Mouse (Mus musculus) activated CD4-positive, CD25-positive, alpha-beta regulatory T cell, adult 4 months (primary cell): Measurements from ENCODE around the gene Tmtc2. TPM values are rescaled to one million over a fixed set of nuclear protein-coding genes. Genes with fewer than 3 reads are reported as not detected.

ENCODE experiments used
- ATAC-seq: one replicate; pipeline ENCODE4 v1.8.0; 2017
- polyA plus RNA-seq, 2 experiments: library from polyadenylated mRNA; unstranded; fragments of 100-300 nt; shearing (Covaris generic); gene quantifications; one replicate each; pipeline ENCODE4 v1.2.1; 2017

Gene Tmtc2
- polyA plus RNA-seq, 2 experiments from 2014 or later = not detected

DNA sequence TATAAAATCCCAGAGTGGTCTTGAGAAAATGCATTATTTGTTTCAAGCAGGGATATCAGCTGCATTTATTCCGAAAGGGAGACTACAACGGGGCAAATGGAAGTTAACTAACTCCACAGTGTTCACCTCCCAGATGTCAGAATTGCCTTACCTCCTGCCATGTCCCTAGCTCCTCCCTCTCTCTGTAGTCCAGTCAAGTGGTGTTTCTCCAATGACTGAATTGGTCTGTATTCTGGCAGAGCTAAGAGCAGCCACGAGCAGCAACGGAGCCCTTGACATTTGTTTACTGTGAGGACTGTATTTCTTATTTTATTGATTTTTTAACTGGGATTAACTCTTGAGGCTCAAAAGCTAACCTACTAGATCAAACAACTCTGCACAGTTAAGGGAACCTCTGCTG lies 81.8 kb downstream of the Tmtc2 start:
- ATAC-seq = no peak

DNA sequence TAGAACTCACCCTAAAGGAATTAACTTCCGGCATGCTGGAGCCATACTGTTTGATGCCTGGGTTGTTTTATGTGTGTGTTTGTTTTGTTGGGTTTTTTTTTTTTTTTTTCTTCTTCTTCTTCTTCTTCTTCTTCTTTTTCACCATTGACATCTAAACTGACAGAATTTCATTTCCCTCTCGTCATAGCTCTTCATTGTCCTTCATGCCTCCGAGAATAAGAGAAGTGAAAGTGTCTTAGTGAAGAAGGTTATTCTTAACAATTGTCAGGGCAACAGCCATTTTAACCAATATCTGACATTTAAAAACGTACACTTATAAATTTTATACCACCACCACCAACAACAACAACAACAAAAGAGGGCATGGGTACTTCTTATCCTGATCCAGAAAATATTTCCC lies 83.5 kb downstream of the Tmtc2 start:
- ATAC-seq = no peak

DNA sequence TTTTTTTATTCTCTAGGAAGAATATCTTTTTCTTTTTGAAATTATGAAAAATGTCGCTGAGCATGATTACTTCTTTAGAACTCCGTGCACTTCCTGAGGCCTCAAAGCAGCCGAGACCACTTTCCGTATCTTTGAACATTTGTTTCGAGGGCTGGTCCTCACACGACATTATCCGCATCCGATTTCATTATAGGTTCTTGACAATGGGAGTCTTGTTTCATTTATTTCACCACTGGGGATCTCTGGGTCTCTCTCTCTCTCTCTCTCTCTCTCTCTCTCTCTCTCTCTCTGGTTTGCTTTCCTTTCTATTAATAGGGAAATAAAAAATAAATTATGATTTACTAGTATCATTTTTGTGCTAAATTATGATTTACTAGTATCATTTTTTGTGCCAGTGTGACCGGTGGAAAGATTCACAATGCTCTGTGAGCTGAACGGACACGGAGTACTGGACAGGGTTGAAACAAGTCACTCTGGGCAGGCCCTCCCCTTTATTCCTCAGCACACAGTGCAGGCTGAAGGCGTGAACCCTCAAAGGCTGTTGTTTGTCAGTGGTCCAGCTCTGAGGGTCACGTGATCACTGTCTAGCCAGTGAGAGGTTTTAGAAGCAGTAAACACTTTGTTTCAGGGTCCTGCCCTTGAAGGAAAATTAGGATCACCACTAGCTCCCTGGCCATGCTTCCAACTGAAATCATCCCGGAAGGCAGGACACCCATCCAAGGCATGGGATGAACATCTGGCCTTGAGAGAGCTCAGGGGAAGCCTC lies 84.1 kb downstream of the Tmtc2 start:
- ATAC-seq = no peak

DNA sequence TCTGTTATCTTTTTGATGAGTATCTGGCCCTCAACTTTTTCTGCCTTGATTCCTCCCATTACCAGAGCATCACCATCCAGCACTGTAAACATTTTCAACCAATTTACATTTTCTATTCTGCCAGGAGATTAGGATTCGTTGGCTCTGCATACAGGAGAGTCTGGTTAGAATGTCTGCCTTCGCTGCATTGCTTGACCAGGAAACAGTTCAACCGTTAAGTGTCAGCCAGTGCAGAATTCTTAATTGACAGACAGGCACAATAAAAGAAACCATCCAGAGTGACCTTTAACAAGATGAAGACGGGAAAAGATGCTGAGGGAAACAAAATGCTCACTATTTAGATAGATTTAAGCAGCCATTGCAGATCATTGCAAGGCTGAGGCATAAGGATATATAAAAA lies 87.3 kb downstream of the Tmtc2 start:
- no peak for ATAC-seq

DNA sequence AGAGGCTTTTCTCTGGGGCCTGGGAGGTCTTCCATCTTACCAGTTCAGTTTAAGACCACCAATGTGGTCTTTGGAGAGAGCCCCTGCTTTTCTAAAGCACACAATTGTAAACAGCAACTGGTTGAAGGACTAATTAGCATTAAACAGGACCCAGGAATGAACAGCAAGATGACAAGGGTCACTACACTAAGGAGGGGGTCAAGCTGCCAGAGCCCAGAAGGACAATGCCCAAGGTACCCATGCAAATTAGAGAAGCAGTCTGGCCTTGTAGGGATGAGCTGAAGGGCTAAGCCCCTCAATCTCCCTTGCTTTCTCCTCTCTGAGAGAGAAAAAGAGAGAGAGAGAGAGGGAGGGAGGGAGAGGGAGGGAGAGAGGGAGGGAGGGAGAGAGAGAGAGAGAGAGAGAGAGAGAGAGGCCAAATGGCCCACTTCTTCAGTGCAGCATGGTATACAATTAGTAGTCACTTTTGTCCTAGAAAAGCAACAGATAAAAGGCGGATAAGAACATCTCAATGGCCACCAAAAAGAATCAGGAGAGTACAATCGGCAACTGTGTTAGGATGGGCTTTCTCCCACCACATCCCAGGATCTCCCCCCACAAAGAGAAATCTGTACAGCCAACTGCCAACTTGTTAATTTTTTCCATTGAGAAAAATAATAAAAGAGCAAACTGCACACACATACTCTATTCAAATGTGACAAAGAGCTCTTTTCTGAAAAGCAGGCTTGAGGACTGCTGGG lies 89.7 kb downstream of the Tmtc2 start:
- ATAC-seq = no peak

DNA sequence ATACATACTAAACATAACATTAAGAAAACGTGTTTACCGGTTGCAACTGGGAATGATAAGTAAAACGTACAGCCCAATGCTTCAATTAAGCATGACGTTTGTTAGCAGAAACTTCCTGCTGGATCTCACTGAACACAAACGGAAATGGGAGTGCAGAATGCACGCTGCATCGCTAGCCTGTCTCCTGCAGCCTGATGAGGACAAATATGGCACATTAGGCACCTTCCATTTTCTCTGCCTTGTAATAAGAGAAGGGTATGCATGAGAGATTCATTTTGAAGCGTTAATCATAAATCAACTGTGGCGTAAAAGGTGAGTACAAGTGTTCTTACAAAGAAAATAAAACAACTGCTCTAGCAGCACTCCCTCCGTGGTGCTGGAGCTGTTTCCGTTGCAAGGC lies 94.5 kb downstream of the Tmtc2 start:
- ATAC-seq = no peak

DNA sequence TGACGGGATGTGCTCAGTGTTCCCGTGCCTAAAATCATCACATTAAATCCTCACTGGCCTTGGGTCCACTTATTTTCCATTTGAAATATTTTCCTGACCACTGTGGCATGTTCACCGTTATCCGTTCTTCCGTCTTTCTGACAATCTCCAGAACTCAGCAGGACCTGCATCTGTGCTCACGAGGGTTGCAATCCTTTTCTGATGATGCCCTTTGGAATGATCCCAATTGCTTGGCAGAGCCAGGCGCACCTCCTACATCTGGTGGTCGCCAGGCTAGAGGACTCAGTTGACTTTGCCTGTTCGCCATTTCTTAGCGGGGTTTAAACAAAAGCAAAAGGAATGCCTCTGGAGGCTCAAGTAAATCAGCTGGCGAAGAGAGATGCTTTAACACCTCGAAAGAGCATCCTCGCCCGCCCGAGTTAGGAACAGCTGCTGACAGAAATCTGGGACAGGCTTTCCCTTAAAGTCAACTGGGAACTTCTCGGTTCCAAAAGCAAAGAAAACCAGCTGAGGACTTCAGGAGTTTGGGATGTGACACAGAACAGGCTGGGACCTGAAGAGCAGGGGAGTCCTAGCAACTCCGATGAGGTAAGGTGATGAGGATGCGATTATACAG lies 96.5 kb downstream of the Tmtc2 start:
- ATAC-seq = no peak

DNA sequence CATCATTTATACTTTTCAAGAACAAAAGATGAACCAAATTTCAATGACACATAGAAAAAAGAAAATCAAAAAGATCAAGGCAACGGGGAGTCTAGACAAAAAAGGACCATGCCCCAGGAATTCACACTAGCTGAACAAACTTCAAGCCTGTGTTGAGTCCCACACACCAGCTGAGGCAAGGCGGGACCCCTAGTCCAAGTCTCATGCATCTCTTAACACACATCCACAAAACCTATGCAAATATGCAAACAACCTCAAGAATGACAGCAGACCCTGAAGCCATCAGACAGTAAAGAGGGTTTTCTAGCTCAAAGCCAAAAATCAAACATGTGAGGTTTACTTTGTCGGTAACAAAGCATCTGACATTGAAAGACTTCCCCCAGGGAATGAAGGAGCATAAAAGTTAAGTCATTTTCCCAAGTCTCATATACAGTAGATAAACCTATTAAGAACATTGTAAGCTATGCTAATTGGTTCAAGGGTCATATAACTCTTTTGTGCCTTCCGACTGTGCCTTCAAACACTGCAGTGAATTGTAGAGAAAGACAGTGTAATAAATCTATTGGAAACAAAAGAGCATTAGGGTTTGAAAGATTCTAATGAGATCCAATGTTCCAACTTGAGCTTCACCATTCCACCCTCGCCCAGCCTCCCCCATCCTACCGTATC lies 100.0 kb downstream of the Tmtc2 start:
- ATAC-seq = no peak

DNA sequence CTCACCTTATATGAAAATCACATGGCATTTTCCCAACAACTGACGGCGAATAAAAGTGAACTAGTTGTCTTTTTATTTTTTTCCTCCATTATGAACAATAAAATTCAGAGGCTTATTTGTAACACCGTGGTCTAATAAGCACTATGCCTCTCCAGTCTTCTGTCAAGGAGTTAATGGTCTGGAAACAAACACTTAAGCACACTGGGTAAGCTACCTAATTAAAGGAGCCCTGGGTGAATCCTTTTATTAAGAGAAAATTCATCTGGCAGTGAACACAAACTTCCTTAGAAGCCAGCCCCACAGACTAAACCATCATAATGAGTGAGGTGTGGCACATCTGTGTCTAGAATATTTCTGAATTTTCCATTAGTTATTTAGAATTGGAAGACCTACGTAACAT lies 109.9 kb downstream of the Tmtc2 start:
- ATAC-seq = no peak

DNA sequence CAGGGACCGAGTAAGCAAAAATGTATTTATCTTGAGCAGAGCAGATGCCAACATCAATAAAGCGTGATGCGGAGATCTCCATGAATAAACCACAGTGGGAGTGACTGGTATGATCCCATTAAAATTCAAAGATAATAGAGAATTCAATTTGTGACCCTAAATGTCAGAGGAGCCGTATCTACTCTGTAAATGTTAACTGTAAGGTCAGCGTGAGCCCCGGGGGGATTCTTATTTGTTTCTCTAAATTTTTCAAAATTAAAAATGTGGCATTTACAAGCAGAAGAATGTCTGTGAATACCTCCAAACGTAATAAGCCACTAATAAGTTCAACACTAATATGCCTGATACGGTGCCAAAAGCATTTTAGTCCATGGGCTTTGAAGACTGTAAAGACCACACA lies 120.8 kb downstream of the Tmtc2 start:
- no peak for ATAC-seq

DNA sequence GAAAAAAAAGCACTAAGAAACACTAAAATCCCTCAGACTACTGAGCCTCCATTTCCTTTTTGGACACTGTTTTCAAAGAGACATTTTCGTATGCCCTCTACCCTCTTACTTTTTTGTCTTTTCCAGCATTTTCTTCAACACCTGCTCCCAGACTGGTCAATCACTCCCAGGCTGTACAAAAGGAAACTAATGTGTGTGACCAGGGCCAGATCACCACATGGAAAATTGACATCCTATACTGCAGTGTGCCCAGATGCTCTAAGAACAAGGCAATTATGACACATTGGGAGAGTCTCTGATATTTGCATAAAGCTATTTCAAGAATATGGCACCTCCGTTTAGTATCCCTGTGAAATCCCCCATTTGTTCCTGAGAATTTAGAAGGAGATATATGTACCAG lies 127.1 kb downstream of the Tmtc2 start:
- no peak for ATAC-seq

DNA sequence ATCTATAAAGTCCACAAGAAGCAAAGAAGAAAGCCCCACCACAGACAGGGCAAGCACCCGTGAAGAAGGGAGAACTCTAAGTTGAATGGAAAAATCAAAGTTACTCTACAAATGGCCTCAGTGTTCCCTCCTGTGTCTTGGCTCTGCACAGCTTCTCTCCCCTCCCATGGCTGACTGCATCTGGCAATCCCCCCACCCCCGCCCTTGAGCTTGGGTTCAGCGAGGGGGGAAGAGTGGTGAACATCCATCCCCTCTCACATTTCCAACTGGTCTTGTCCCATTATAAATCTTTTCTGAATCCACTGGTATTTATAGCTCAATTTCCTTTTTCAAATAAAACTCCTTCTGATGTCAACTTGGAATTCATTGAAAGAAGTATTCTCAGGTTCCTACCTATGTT lies 129.9 kb downstream of the Tmtc2 start:
- no peak for ATAC-seq

DNA sequence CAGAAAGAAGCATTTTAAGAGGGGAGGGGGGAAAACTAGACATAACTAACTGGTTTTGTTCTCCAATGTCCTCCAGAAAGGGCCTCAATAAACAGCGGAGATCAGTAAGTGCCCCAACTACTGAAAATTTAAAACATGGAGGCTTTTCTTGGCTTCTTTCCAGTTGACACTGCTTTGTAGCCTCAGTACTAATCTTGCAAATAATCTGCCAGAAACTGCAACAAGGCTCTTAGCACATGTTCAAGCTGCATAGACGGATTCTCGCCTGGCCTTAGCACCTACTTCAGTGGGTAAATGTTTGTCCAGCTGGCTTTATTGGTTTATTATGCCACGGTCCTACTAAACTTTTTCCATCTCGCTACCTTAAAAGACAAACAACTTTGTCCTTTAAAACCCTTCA lies 139.4 kb downstream of the Tmtc2 start:
- ATAC-seq = no peak

DNA sequence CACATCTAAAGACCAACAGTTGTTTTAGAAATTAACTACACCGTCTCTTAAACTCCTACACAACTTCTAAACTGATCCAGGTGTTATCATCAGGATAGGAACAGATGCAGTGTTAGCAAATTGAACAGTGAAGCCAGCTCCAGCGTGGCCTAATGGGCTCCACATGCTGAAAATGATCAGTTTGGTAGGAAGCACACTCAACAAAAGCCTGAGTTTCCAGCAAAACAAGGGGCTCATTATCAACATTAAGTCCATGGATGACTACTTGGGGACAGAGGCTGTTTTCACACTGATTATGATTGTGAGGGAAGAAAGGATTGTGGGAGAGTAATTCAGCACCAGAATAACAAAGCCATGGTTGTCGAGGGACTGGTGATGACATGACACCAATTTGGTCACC lies 143.4 kb downstream of the Tmtc2 start:
- ATAC-seq = no peak

DNA sequence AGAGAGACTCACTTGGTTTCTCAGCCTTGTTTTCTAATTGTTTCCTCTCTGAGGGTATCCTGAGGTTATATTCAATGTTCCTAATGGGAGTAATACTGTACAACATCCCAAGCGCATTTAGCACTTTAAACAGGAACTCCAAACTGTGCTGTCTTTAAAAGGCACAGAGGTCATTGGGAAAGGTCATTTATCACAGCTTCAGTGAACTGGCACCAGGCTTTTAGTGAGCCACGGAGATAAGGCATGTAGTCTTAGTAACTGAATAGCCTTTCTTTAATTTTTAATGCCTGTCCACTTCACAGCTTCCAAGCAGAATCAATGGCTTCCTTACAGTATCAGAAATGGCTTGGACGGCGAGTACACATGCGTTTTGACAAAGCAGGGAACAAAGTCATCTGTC lies 144.0 kb downstream of the Tmtc2 start:
- no peak for ATAC-seq

DNA sequence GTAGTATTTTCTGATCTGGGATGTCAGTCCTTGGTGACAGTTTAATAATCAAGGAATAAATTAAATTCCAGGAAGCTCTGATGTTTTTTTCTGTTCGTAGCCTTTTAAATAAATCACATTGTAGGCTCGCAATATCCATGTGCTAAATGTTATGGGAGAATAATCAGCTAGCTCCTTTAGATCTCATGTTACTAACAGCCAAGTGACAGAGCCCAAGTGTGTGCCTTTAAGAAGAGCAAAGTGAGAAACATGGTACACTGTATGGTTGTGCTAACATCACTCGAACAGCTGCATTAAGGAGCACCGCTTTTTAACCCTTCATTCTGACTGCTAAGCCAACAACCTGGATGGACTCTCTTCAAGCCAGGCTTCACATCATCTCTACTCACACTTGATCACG lies 146.2 kb downstream of the Tmtc2 start:
- no peak for ATAC-seq

DNA sequence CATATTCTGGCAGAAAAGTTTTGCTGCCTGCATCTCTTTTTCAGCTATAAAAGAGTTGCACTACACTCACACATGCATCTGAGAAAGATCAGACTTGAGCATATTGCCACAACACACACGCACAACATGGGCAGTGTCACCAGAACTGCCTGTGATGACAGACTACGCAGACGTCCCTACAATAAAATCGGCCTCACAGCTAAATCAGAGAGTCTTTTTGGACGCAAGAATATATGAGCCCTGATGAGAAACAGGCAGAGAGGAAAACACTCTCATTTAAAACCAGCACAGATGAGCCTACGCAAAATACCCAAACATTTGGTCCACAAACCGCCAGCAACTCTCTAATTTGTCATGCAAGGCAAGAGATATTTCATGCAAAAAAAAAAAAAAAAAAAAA lies 146.6 kb downstream of the Tmtc2 start:
- ATAC-seq = no peak

DNA sequence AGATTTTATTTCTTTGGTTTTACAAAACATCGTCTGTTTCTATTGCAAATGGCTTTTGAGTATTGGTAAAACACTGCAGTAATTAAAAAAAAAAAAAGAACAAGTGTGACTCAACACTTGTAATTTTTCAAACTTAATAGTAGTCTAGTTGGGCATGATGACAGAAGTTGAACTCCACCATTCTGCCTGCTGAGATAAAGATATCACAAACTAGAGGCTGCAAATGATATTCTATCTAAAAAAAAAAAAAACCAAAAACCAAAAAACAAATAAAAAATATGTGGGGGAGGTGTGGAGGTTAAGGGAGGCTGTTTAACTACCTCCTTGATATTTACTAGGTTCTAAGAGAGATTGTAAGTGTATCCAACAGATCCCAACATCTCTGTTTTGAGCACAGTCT lies 149.2 kb downstream of the Tmtc2 start:
- no peak for ATAC-seq

DNA sequence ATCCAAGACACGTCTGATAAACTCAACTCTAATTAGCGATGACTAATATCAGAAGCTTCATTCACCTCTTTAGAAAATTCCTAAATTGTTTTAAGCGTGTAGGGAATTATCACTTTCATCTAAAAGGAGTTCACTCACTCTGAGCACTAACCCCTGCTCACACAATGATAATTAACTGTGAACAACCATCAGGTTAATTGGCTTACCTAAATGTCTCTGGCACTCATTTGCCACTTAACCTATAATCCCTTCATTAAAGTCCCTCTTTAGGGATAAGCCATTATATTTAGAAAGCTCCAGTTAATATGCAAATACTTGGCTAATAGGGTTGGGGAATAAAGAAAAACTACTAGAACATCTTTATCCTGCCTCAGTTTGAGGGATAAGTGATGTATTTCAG lies 151.1 kb downstream of the Tmtc2 start:
- no peak for ATAC-seq

DNA sequence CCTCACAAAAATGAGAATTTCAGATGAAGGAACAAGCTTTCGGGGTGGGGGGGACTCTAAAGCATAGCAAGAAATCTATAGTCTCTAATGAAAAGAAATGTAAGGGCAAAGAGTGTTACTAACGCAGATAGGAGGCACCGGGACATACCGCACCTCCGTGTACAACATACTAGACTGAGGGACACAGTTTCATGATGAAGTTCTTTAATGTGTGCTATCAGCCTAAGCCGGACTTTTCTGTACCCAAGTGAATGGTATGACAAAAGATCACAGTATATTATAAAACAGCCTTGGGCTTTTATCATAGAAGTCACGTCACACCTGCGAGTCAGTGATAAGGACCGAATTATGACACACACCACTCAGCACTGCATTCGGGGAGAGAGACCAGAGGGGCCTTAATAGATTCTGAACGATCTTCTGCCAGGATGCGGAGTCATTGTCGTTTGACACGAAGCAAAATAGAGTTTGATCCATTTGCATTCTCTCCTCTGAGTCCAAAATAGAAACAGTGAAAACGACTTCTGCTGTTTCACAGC lies 156.3 kb downstream of the Tmtc2 start:
- ATAC-seq = no peak

DNA sequence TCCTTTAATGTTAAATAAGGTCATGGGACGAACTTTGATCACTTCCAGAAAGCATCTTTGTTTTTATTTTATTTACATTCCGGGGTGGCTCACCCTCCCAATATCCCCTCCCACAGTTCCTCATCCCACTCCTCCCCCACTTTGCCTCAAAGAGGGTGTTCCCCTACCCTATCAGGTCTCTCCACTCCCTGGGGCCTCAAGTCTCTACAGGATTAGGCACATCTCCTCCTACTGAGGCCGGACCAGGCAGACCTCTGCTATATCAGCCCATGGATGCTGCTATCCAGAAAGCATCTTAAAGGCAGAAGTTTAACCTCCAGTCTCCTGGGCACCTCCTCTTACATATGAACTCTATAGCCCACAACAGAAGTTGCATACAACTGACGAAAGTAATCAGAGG lies 157.7 kb downstream of the Tmtc2 start:
- no peak for ATAC-seq

DNA sequence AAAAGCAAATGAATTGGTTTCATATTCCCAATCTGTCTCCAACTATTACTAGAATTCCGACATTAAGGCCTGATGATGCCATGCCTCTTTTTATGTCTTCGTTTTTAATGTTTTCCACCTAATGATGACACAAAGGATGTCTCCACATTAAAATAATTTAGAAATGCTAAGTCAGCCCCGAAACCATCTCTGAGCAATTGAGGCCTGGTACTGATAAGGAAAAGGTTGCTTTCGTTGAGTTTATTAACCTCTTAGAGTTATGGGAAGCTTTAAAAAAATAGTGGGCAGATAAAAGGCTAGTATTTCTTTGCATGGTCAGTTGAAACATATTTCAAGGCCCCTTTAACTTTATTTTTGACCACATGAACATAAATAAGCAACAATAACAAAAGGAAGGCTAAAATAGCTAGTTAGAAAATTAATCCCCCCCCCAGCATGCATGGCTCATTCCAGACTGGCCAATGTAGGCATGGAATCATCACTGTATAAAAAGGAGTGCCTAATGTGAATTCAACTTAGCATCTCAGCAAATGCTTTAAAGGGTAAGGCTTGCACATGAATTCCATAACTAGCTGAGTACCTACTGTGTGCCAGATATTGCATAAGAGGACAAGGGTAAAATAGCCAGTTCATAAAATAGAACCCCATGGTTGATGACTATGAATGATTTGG lies 168.3 kb downstream of the Tmtc2 start:
- ATAC-seq = no peak

DNA sequence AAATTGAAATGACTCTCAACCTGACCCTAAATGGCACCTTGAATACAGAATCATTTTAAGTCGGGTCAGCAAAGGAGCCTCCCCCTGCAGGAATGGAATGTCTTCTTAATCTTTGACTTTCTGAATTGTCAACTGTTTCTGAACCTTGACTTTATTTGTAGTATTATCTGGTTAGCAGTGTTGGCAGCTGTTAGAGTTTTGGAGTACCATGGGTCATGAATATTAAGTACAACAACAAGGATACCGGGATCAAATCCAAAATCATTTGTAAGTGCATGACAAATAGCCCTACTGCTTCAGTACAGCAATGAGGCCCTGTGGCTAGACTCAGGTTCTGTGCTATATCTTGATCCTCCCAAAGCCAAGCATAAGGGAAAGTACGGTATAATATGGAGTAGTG lies 170.3 kb downstream of the Tmtc2 start:
- ATAC-seq = no peak
